ENCODE assay signal across 8 mouse cellular contexts in the genomic region with DNA sequence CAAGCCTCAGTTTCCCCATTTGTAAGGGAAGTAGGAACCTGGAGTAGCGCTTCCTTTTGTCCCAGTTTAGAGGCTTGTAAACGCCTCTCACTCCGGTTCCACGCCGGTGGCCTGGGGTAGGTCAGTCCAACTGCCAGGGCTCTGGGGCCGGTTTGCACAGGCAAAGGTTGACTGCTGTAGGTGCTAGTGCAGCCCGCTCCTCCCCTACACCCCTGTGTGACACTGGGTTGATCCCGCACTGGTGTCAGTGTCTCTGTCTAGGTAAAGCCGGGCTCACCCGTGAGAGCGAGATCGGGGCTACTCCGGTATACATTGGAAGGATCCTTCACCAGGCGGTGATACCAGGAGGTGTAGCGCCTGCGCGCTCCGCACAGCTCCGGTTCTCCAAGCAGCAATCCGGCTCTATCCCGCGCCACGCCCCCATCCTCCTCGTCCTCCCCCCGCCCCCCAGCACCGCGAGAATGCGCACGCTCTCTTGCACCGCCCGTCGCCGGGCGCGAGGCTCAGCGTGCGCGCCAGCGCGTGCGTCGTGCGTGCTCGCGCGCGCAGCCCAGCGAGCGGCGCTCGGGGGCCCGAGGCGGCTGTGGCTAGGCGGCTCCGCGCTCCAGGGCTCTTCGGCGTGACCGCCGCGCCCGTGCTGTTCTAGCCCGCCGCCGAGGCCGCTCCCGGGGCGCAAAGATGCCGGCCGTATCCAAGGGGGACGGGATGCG. TPM values are rescaled to one million over a fixed set of nuclear protein-coding genes. Genes with fewer than 3 reads are reported as not detected.
DNase-seq lines count a peak whose midpoint lies in the region; ATAC-seq lines count a peak whose summit lies in the region.

A gene (plus strand): TSS at position 492 of the 710 bp plus-strand sequence.

- peaks cover 26% of the 10 kb centered on the region for H3K4me1 ChIP-seq in hindbrain, embryonic 12.5 days

- no peaks in the 10 kb centered on the region for H3K27me3 ChIP-seq in hindbrain, embryonic 12.5 days

- no peaks in the 10 kb centered on the region for H3K36me3 ChIP-seq in hindbrain, embryonic 12.5 days

- peak; percentile 96 for ATAC-seq in hindbrain, embryonic 12.5 days (ENCODE audit: low FRiP score)

- 1% methylated on average over 72 of the region's 72 CpGs for WGBS in hindbrain, embryonic 12.5 days

- peak; percentile 97 for DNase-seq in Muller cell, postnatal 12 days (ENCODE audit: inconsistent ontology term)
- DNase-seq in cerebellum, adult 9-11 months, result peak; percentile 93
- DNase-seq in frontal cortex, postnatal 10 days (ENCODE audit: low spot score in 2 of 2), result peak; percentile 83 to 89
- peak; percentile 83 to 93 for DNase-seq in layer of hippocampus, postnatal 14 days (ENCODE audit: low spot score in 2 of 2)
- DNase-seq in lung, postnatal 14 days, result peak; percentile 92
- DNase-seq in retina, adult 2 months (ENCODE audit: low read depth, low spot score), result peak; percentile 89
- peak; percentile 86 to 88 for DNase-seq in thymus, postnatal 36 days

- H3K9ac ChIP-seq in hindbrain, embryonic 12.5 days, result peak within 1 kb of the TSS; percentile 99

- H3K27ac ChIP-seq in hindbrain, embryonic 12.5 days, result peak within 1 kb of the TSS; percentile 86

- H3K4me2 ChIP-seq in hindbrain, embryonic 12.5 days (replicated peaks), result peak within 1 kb of the TSS; percentile 86

- H3K9me3 ChIP-seq in hindbrain, embryonic 12.5 days (replicated peaks), result no peaks in the 10 kb centered on the region

- peak within 1 kb of the TSS; percentile 98 for H3K4me3 ChIP-seq in hindbrain, embryonic 12.5 days

RNA-seq across cellular contexts. Expression of the gene that starts here (rescaled TPM):
- polyA plus RNA-seq in hindbrain, embryonic 12.5 days (2016; fragmentation: Nextera tagmentation; extraction: Ambion mirVana), result 114 and 117 TPM in 2 replicates
- total RNA-seq in layer of hippocampus, postnatal 14 days (2021), result 100 to 1,000 TPM; 279 to 285 TPM

Comparison
In these comparisons a context has a peak if more than half of its experiments do, and no peak if none do; other contexts are left out.
1. Peak in every context shown above with its lines: DNase-seq, ATAC-seq, H3K4me3 ChIP-seq and H3K27ac ChIP-seq.